9 mouse cellular contexts compared by ENCODE assay signal in the genomic region with DNA sequence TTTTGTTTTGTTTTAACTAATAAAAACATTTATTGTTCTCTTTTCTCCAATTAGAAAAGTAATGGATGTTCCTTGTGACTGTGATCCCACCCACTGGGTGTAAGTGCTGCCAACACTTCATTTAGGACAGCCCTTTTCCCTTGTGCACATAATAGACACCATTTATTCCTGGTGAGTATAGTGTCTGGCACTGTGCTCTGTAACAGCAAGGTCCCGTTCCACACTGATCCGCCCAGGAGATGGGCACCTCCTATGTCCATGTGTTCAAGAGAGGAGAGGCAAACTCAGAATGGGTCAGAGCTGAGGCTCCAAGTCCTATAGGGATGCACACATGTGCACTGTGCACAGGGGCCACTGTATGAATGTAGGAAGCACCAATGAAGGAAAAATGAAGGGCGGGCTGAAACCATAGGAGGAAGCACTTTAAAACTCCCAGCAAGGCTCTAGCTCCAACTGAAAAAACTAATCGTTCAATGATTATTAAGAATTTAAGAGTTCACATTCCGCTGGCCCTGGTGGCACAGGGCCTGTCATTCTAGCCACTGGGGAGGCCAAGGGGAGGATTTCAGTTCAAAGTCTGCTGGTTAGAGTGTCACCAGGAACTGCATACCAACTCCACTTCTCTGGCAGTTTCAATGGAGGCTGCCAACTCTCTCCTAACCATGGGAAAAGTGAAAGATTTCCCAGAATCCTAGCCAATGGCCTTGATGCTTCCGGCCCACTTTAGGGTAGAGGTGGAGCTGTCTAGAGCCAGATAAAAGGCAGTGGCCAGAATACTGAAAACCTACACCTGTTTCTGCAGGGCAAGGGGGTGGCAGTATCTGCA. TPM values are rescaled to one million over a fixed set of nuclear protein-coding genes. Genes with fewer than 3 reads are reported as not detected.
A peak's percentile ranks its signal among the peaks of the same experiment; 100 is the strongest.
DNase-seq lines count a peak whose midpoint lies in the region; ATAC-seq and TF ChIP-seq lines count a peak whose summit lies in the region.
"Had no signal": no experiment of that assay in that cellular context is flagged by ENCODE, and none has a peak within 500 bp of the region (broad histone marks: within the 10 kb centered on the region; RNA-seq: fewer than 3 reads in every experiment).

No protein-coding gene starts in this region.

- H3K9ac ChIP-seq in heart, embryonic 12.5 days = no peak overlapping the region
- H3K9ac ChIP-seq in intestine, embryonic 14.5 days (ENCODE audit: low read length) = no peak overlapping the region
- H3K9ac ChIP-seq in neural tube, embryonic 15.5 days (replicated peaks) = no peak overlapping the region

- H3K27ac ChIP-seq in heart, embryonic 12.5 days (ENCODE audit: poor library complexity, severe bottlenecking) = no peak overlapping the region
- H3K27ac ChIP-seq in intestine, embryonic 14.5 days (ENCODE audit: low read depth) = peak overlapping the region; percentile 82
- H3K27ac ChIP-seq in neural tube, embryonic 15.5 days (replicated peaks) = peak overlapping the region; percentile 88

- H3K27me3 ChIP-seq in heart, embryonic 12.5 days (replicated peaks) = no peaks in the 10 kb centered on the region
- no peaks in the 10 kb centered on the region for H3K27me3 ChIP-seq in intestine, embryonic 14.5 days (replicated peaks; ENCODE audit: control insufficient read depth, insufficient read depth, low read length)
- 0 out of 2 replicates have a peak, but pooled peaks cover under 1% of the 10 kb centered on the region for H3K27me3 ChIP-seq in neural tube, embryonic 15.5 days (replicated peaks)

- peaks cover 45% of the 10 kb centered on the region for H3K4me1 ChIP-seq in heart, embryonic 12.5 days (replicated peaks)
- peaks cover 24% of the 10 kb centered on the region for H3K4me1 ChIP-seq in lung, adult 2 months (ENCODE audit: control insufficient read depth, insufficient read depth, low read length)
- H3K4me1 ChIP-seq in intestine, embryonic 14.5 days (replicated peaks; ENCODE audit: control insufficient read depth, insufficient read depth, low read length) = peaks cover 21% of the 10 kb centered on the region
- peaks cover 50% of the 10 kb centered on the region for H3K4me1 ChIP-seq in neural tube, embryonic 15.5 days

- no peak; the same call in 1 of the 2 replicates for TF ChIP-seq POLR2A in lung, adult 2 months (IDR thresholded peaks at IDR 0.05; ENCODE audit: borderline replicate concordance, extremely low read depth, low read depth, low read length)

- H3K9me3 ChIP-seq in heart, embryonic 12.5 days (replicated peaks) = no peaks in the 10 kb centered on the region
- H3K9me3 ChIP-seq in intestine, embryonic 14.5 days (ENCODE audit: control insufficient read depth, low read length) = no peaks in the 10 kb centered on the region
- no peaks in the 10 kb centered on the region for H3K9me3 ChIP-seq in neural tube, embryonic 15.5 days (replicated peaks)

- no peaks in the 10 kb centered on the region for H3K36me3 ChIP-seq in heart, embryonic 12.5 days
- H3K36me3 ChIP-seq in intestine, embryonic 14.5 days (ENCODE audit: control insufficient read depth, insufficient read depth, low read length) = no peaks in the 10 kb centered on the region
- no peaks in the 10 kb centered on the region for H3K36me3 ChIP-seq in neural tube, embryonic 15.5 days

- no peak overlapping the region for H3K4me3 ChIP-seq in heart, embryonic 12.5 days
- H3K4me3 ChIP-seq in lung, adult 2 months (replicated peaks; ENCODE audit: extremely low read depth, low read depth, low read length) = no peak overlapping the region
- H3K4me3 ChIP-seq in intestine, embryonic 14.5 days (ENCODE audit: low read depth, low read length) = no peak overlapping the region
- H3K4me3 ChIP-seq in neural tube, embryonic 15.5 days (replicated peaks) = no peak overlapping the region

- 78% methylated on average over 6 of the region's 6 CpGs for WGBS in heart, embryonic 12.5 days
- 48% methylated on average over 6 of the region's 6 CpGs for WGBS in lung, adult 2 months
- WGBS in intestine, embryonic 14.5 days = 71% methylated on average over 6 of the region's 6 CpGs
- WGBS in neural tube, embryonic 15.5 days = 59% methylated on average over 6 of the region's 6 CpGs

- no peak for ATAC-seq in heart, embryonic 12.5 days (ENCODE audit: insufficient number of reproducible peaks, low FRiP score)
- ATAC-seq in intestine, embryonic 14.5 days (replicated peaks; ENCODE audit: low FRiP score, low TSS enrichment, low read depth) = no peak
- peak; percentile 39 for ATAC-seq in neural tube, embryonic 15.5 days (ENCODE audit: low FRiP score)
- no peak for ATAC-seq in megakaryocyte, adult 5-6 weeks (ENCODE audit: poor library complexity, severe bottlenecking)

- H3K4me2 ChIP-seq in heart, embryonic 12.5 days = no peak overlapping the region
- no peak overlapping the region for H3K4me2 ChIP-seq in intestine, embryonic 14.5 days (ENCODE audit: low read length)
- H3K4me2 ChIP-seq in neural tube, embryonic 15.5 days = no peak overlapping the region

- DNase-seq in heart, adult 11 months = peak; percentile 91
- DNase-seq in lung, adult 2 months = peak; percentile 31
- no peak for DNase-seq in lung, postnatal 4 days
- no peak for DNase-seq in intestine, embryonic 14.5 days (ENCODE audit: low spot score)
- DNase-seq in layer of hippocampus, postnatal 36 days = no peak
- DNase-seq: thymus, postnatal 4 days had no signal

- TF ChIP-seq CTCF in lung, adult 2 months (IDR thresholded peaks at IDR 0.05; ENCODE audit: insufficient read depth, low read length) = no peak

RNA-seq across cellular contexts. Expression of a gene that starts 58.6 kb away (rescaled TPM):
- 13.4 and 16.4 TPM in 2 replicates for polyA plus RNA-seq in heart, embryonic 12.5 days (2016; fragmentation: Nextera tagmentation; extraction: Ambion mirVana)
- polyA plus RNA-seq in lung, adult 2 months (2012; rRNA removed) = 93.2 and 95.3 TPM in 2 replicates
- 11.6 and 21.6 TPM in 2 replicates for polyA plus RNA-seq in intestine, embryonic 14.5 days (2014; fragmentation: Nextera tagmentation; extraction: Ambion mirVana)
- 27.2 and 28.5 TPM in 2 replicates for polyA plus RNA-seq in neural tube, embryonic 15.5 days (2015; fragmentation: Nextera tagmentation; extraction: Ambion mirVana)
- total RNA-seq in layer of hippocampus, postnatal 36 days (2021) = 10 to 100 TPM; 61.4 to 62.0 TPM
- 2.3 and 5.2 TPM in 2 replicates for total RNA-seq in megakaryocyte, adult 5-6 weeks (2015)
- total RNA-seq in megakaryocyte, adult 5-6 weeks (2017) = 5.4 and 15.1 TPM in 2 replicates

Comparison
In these comparisons a context has a peak if more than half of its experiments do, and no peak if none do; other contexts are left out.
1. DNase-seq: peak in heart, adult 11 months (single experiment) and lung, adult 2 months (single experiment); none in lung, postnatal 4 days (0 of 2), intestine, embryonic 14.5 days (single experiment) and layer of hippocampus, postnatal 36 days (0 of 2).